Mouse (Mus musculus): ENCODE measurements around the gene Rbm44.

Gene Rbm44

GRCm38 (mm10) chr1:91179086-91179485, 34.2 kb downstream of the Rbm44 start:
- DNase-seq (ENCODE audit: low spot score in 2 of 2): peak; percentile 57 to 84

- peak in 1 of 2 experiments; percentile 67 for DNase-seq (ENCODE audit: low spot score in 2 of 2)
Measured at GRCm38 (mm10) chr1:91179533-91180173, 34.8 kb downstream of the Rbm44 start, which contains the start of gene Ramp1. Ramp1 (plus strand) TSS chr1:91179822.

DNA sequence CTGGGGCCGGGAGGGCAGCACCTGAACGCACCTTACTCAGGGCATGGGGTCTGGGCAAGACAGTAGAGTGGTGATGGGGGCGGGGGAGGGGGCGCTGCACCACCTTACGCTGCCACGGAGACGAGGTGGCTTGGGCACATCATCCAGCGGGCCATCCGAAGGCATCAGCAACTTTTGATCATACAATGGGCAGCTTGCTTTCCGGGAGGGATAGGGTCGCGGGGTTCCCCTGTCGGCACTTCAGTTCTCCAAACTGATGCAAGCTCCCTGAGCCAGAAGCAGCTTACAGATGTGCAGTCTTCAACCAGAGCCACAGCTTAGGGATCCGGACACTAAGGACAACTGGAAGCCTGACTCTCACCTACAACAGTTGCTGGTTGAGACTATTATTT, 35.3 kb downstream of the Rbm44 start:
- DNase-seq (ENCODE audit: low spot score in 2 of 2): no peak

GRCm38 (mm10) chr1:91180723-91181122, 35.8 kb downstream of the Rbm44 start:
- DNase-seq (ENCODE audit: low spot score in 2 of 2): no peak

- no peak for DNase-seq (ENCODE audit: low spot score in 2 of 2)
Measured at GRCm38 (mm10) chr1:91181261-91181660, 36.4 kb downstream of the Rbm44 start.

- DNase-seq (ENCODE audit: low spot score in 2 of 2): no peak
Measured at GRCm38 (mm10) chr1:91181784-91182450, 37.0 kb downstream of the Rbm44 start.

DNA sequence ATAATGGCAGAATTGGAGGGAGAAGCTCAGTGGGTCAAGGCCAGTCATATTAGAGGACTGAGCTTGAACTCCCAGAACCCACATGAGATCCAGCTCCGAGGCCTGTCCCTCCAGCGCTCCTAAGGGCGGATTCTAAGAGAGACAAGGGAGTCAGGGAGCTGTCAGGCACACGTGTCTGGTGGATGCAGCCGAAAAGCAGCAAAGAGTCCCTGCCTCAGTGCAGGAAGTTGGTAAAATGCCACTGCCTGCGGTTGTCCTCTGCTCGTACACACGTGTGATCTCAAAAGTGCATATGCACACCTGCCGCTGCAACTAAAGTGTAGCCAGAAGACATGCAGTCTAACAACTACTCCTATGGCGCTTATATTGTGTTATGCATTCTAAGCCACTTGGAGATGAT, 38.4 kb downstream of the Rbm44 start:
- no peak for DNase-seq (ENCODE audit: low spot score in 2 of 2)

- no peak for DNase-seq (ENCODE audit: low spot score in 2 of 2)
Measured at GRCm38 (mm10) chr1:91186677-91187076, 41.8 kb downstream of the Rbm44 start.

- no peak for DNase-seq (ENCODE audit: low spot score in 2 of 2)
Measured at GRCm38 (mm10) chr1:91187315-91187714, 42.4 kb downstream of the Rbm44 start.

DNA sequence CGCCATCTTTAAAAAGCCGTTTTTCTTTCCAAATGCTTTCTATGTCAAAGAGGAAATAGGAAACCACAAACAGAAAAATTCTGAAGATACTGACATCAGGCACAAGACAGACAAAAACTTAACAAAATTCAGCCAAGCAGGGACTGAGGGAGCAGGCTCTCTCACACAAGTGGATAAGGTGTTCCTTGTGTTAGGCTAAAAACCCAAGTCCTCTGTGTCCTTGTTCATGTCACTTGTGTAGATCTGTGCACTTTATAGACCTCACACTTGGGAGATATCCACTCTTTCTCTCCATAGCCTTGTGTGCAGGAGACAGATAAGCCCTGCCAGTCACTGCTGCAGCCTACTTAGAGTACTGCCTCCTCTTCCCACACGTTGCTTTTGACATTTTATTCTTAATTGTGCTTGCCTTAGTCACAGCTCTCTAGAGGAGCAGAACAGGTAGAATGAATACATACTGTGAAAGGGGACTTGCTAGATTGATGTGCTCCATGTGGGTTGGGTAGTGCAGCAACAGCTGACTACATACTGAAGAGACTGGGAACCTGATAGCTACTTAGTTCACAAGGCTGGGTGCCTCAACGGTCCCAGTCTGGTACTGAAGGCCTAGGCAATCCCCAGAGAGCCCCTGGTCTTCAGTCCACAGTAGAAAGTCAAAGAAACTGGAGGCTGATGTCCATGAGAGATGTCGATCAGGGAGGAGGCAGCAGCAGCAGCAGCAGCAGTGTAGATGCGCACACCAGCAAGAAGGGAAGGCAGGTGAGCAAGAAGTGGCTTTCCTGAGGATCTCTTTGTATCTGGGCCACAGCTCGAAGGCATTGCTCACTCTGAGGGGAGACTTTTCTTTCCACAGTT, 43.1 kb downstream of the Rbm44 start:
- DNase-seq (ENCODE audit: low spot score in 2 of 2): no peak

DNA sequence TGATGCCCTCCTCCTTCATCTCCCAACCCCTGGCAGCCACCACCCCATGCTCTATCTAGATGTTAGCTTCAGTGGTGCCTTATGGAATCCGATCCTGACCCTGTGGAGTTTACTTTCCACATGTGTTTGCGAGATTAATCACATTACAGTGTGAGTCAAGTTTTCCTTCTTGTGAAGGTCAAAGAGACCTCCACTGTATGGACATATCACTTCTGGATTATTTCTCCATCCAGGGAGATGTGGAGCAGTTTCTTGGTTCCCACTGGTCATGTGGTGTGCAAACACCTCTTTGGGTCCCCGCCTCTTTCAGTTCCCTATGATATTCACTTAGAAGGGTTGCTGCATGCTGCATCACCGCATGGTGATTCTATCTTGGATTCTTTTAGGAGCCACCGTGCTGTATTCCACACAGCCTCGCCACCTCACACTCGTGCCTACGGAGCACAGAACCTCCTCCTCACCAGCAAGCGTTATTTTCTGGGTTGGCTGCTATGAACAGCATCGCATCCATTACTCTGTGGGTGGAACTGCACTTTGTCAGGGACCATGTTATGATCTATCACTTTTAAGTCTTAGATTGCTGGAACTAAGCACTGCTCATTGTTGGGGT, 44.1 kb downstream of the Rbm44 start:
- DNase-seq (ENCODE audit: low spot score in 2 of 2): no peak

GRCm38 (mm10) chr1:91192184-91192583, 47.3 kb downstream of the Rbm44 start:
- DNase-seq (ENCODE audit: low spot score in 2 of 2): no peak

GRCm38 (mm10) chr1:91193242-91193641, 48.4 kb downstream of the Rbm44 start:
- peak in 1 of 2 experiments; percentile 47 for DNase-seq (ENCODE audit: low spot score in 2 of 2)

GRCm38 (mm10) chr1:91193680-91194079, 48.8 kb downstream of the Rbm44 start:
- no peak for DNase-seq (ENCODE audit: low spot score in 2 of 2)

DNA sequence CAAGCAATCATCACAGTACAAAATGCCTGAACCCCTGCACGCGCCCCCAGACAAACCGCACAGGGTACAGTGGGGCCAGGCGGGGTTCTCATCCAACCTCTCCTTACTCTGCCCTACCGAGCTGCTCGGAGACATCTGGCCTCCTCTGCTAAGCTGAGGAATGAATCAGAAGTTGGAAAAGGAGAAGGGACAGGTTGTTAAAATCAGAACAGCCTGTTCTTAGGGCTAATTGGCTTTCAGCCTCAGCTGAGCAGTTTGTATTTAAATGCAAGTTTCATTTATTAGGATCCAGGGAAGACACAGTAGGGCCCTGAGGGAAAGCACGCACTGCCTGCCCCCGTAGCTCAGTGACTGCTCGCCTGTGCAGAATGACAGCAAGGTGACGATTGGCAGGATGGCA, 54.9 kb downstream of the Rbm44 start:
- DNase-seq (ENCODE audit: low spot score in 2 of 2): no peak

GRCm38 (mm10) chr1:91201122-91201521, 56.2 kb downstream of the Rbm44 start:
- DNase-seq (ENCODE audit: low spot score in 2 of 2): no peak

- DNase-seq (ENCODE audit: low spot score in 2 of 2): no peak
Measured at GRCm38 (mm10) chr1:91204221-91204765, 59.4 kb downstream of the Rbm44 start.

GRCm38 (mm10) chr1:91205651-91206050, 60.8 kb downstream of the Rbm44 start:
- DNase-seq (ENCODE audit: low spot score in 2 of 2): no peak

- no peak for DNase-seq (ENCODE audit: low spot score in 2 of 2)
Measured at GRCm38 (mm10) chr1:91206336-91206735, 61.4 kb downstream of the Rbm44 start.

DNA sequence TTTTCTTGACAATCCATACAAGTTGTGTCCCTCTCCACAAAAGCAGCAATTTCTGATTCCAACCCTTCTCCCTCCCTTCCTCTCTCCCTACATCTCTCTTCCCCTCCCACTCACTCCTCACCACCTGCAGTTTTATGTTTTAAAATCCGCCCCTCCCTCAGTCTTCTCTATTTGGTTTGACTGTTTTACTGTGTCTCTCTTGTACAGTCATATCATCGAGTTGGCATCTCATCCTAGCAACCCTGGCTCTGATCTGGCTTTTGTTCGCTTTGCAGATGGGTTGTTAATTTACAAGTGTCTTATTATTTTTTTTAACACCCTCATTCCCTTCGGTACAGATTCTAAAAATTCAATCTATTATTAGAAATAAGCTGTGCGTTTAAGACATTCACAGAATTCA, 62.0 kb downstream of the Rbm44 start:
- no peak for DNase-seq (ENCODE audit: low spot score in 2 of 2)

DNA sequence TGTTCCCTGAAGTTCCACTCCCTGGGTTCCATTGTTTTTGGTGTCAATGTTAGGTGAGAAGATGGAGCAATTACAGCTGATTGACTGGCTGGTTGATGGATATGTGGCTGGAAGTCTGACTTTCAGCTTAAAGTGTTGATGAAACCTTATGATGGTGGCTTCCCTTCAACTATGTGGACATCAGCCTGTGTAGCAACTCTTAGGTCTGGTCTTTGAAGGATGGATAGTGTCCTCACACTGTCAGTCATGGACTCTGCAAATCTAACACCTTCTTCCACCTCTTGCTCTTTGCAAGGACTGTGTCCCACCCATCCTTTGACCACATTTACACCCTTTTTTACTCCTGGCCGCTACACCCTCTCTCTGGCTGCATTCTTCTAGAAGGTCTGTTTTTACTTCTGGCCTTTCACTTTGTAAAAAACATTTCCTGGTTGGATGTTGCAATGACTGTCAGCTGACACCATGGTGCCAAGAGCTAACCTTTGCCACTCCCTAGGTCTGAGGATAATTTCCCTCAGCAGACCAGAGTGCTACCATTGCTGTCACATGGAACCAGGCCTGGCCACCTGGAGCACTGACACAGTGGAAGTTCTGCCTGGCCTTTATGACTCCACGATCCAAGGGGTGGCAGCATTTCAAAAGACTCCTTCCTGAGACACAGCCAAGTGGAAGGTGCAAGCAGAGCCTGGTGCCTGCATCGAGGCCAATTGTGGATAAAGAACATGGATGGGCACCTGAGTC, 62.6 kb downstream of the Rbm44 start:
- no peak for DNase-seq (ENCODE audit: low spot score in 2 of 2)

Measured in spleen, postnatal 10 days (tissue).